Mouse (Mus musculus) embryonic facial prominence, embryonic 15.5 days (tissue): ENCODE measurements around the gene Cnnm4. TPM values are rescaled to one million over a fixed set of nuclear protein-coding genes. Genes with fewer than 3 reads are reported as not detected.

Experiments used
- ATAC-seq: fragments of 200-750 bp; cut with Nextera tagmentation; 2 replicates; pipeline ENCODE4 v1.8.0; 2017; ENCODE audit warnings: low read depth, moderate TSS enrichment; ENCODE audit not compliant: insufficient number of reproducible peaks, low FRiP score, low TSS enrichment
- H3K27ac ChIP-seq: fragments of 300-500 bp; sonication (generic); replicated peaks from 2 replicates; pipeline ENCODE4 v1.5.1; 2015; ENCODE audit warnings: mild to moderate bottlenecking, inconsistent platforms
- H3K27me3 ChIP-seq: fragments of 300-500 bp; sonication (generic); 2 replicates; pipeline ENCODE4 v1.6.1; 2015; ENCODE audit warnings: inconsistent platforms
- H3K36me3 ChIP-seq: fragments of 300-500 bp; sonication (generic); 2 replicates; pipeline ENCODE4 v1.6.1; 2015; ENCODE audit warnings: mild to moderate bottlenecking, inconsistent platforms
- H3K4me1 ChIP-seq: fragments of 300-500 bp; sonication (generic); 2 replicates; pipeline ENCODE4 v1.6.1; 2015; ENCODE audit warnings: inconsistent platforms
- H3K4me2 ChIP-seq: fragments of 300-500 bp; sonication (generic); replicated peaks from 2 replicates; pipeline ENCODE4 v1.6.1; 2015; ENCODE audit warnings: mild to moderate bottlenecking, inconsistent platforms
- H3K4me3 ChIP-seq: fragments of 300-500 bp; sonication (generic); replicated peaks from 2 replicates; pipeline ENCODE4 v1.5.1; 2015; ENCODE audit warnings: mild to moderate bottlenecking, inconsistent platforms
- H3K9ac ChIP-seq: fragments of 300-500 bp; sonication (generic); 2 replicates; pipeline ENCODE4 v1.6.1; 2015; ENCODE audit warnings: inconsistent platforms
- H3K9me3 ChIP-seq: fragments of 300-500 bp; sonication (generic); replicated peaks from 2 replicates; pipeline ENCODE4 v1.6.1; 2016; ENCODE audit warnings: inconsistent platforms
- WGBS: fragments of 180-500 bp; shearing (Covaris S2); methylation state at CpG from one replicate; pipeline ENCODE4 v1.1.7; 2015; 5-methylcytosine and 5-hydroxymethylcytosine counted together
- polyA plus RNA-seq: library from polyadenylated mRNA; unstranded; fragments of >200 nt; fragmentation: Nextera tagmentation; extraction: Ambion mirVana; gene quantifications from 2 replicates; pipeline ENCODE4 v1.2.1, GENCODE M21; 2015

The Cnnm4 gene
- polyA plus RNA-seq, 1 experiment from 2014 or later, result 15.8 TPM

DNA sequence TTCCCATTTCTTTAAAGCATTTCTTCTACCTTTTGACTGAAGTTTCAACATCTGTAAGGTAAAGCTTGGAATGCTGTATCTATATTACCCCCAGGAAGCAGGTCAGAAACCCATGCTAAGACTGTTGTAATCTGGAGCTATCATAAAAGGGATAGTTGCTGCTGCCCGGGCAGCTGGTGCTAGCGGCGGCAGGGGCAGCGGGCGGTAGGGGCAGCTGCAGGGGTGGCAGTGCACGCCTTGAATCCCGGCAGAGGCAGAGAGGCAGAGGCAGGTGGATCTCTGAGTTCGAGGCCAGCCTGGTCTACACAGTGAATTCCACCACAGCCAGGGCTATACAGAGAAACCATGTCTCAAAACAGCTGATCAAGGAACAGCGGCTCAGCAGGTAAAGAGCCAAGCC lies 71.5 kb downstream of the Cnnm4 start:
- Histone ChIP-seq H3K4me3 (no peak overlapping the region), H3K4me1 (peaks cover 20% of the 10 kb centered on the region), H3K4me2 (no peak overlapping the region), H3K27ac (no peak overlapping the region), H3K9ac (no peak overlapping the region), H3K9me3 (no peaks in the 10 kb centered on the region), H3K36me3 (peaks cover 37% of the 10 kb centered on the region), H3K27me3 (no peaks in the 10 kb centered on the region)
- WGBS, result 91% methylated on average over 9 of the region's 9 CpGs
- no peak for ATAC-seq

DNA sequence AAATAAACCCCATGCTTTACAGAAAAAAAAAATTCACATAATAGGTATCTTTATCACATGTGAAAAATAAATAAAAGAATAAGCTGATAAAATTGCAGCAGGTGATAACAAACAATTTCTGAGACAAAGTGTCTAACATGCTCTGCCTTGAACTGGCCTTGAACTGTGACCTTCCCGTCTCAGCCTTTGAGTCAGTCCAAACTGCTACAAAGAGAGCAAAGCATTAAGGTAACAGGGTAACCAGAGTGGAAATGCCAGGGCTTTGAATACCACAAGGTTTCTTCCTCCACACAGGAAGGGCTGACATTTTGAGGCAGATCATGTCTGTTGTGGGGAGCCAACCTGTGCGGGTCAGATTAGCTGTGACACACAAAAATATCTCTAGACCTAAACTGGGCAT lies 74.0 kb downstream of the Cnnm4 start:
- Histone ChIP-seq H3K27me3 (no peaks in the 10 kb centered on the region), H3K4me1 (peaks cover 44% of the 10 kb centered on the region), H3K27ac (no peak overlapping the region), H3K4me2 (no peak overlapping the region), H3K4me3 (no peak overlapping the region), H3K36me3 (peaks cover 40% of the 10 kb centered on the region), H3K9me3 (no peaks in the 10 kb centered on the region), H3K9ac (no peak overlapping the region)
- 66% methylated on average over 2 of the region's 2 CpGs for WGBS
- no peak for ATAC-seq

DNA sequence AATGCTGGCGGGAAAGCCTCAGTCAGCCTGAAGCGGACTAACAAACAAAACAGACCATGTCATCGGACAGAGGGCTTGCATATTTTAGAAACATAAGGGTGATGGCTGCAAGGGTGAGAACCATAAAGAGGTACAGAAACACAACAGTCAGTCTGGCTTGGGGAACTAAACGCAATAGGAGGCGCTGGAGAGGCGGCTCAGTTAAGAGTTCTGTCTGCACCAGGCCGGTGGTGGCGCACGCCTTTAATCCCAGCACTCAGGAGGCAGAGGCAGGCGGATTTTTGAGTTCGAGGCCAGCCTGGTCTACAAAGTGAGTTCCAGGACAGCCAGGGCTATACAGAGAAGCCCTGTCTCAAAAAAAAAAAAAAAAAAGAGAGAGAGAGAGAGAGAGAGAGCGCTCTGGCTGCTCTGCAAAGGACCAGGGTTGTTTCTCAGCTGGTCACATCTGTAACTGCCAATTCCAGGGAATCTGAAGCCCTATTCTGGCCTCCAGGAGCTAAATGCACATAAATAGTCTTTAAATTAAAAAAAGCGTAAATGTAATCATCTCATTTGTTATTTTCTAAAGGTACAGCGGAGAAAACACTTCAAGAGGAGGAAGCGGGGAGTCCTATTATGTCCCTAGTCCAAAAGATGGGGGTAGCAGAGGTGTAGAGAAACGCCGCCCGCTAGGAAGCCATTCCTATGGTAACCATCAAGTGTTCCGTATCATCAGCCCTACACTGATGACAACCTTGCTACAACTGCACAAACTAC lies 74.6 kb downstream of the Cnnm4 start:
- Histone ChIP-seq H3K4me3 (peak overlapping the region; percentile 76), H3K4me1 (peaks cover 50% of the 10 kb centered on the region), H3K36me3 (peaks cover 41% of the 10 kb centered on the region), H3K9ac (no peak overlapping the region), H3K27ac (no peak overlapping the region), H3K27me3 (no peaks in the 10 kb centered on the region), H3K9me3 (no peaks in the 10 kb centered on the region), H3K4me2 (peak overlapping the region; percentile 69)
- 65% methylated on average over 19 of the region's 19 CpGs for WGBS
- no peak for ATAC-seq

DNA sequence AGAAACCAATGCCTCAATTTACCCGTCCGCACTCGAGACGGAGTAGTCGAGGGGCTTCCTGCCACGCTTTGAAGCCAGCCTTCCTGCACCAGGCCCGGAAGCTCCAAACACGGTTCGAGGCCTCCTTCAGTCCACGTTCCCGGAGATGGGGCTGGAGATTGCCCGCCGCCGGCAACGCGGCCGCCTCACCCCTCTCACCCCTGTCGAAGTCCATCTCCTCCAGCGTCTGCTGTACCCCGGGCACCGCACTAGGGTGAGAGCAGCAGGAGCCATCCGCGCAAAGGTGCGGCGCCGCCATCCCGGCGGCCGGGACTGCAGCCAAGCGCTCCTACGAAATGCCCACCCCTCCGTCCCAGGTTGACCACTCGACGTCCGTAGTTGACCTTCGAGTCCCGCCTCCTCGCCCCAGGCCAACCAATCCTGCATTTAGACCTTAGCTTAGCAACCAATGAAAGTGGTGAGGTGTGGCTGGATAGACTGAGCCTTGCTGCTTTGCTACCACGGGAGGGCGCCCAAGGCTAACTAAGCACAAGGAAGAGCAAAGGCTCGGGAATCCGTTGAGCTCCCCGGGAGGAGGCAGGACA lies 75.6 kb downstream of the Cnnm4 start, which contains the start of gene Ankrd39:
Ankrd39 (minus strand) TSS at position 558 of the 584 bp plus-strand sequence.
- peak; percentile 95 for ATAC-seq
- H3K27me3 ChIP-seq, result no peaks in the 10 kb centered on the region
- H3K4me3 ChIP-seq, result peak within 1 kb of the TSS; percentile 76
- peaks cover 50% of the 10 kb centered on the region for H3K4me1 ChIP-seq
- under 1% methylated on average over 43 of the region's 43 CpGs for WGBS
- no peaks in the 10 kb centered on the region for H3K9me3 ChIP-seq
- H3K4me2 ChIP-seq, result peak within 1 kb of the TSS; percentile 69
- H3K27ac ChIP-seq, result peak within 1 kb of the TSS; percentile 81
- peak within 1 kb of the TSS; percentile 68 for H3K9ac ChIP-seq
- H3K36me3 ChIP-seq, result peaks cover 42% of the 10 kb centered on the region

DNA sequence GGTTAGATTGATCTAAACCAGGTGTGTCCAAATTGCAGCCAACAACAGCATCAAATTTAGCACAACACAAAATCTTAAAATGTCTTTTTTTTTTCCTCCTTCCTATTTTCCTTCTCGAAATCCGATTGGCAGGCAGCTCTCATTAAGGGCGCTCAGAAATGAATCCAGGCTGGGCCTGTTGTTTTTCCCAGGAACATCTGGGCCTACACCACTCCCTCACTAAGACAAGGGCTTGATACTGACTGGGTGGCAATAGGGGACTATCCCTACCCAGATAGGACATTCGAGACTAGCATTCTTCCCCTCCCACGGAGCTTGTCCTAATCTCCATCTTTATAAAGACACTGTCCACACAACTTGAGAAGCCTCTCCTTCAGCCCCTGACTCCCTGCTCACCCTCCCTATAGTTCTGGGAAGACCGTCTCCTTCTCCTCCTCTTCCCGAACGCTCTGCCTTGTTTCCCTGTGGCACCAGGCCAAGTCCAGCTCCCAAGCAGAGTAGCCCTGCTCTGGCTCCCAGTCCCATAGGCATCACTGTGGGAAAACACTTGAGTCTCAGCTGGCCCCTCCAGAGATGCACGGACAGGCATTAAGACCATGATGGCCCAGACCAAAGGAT lies 76.7 kb downstream of the Cnnm4 start:
- peak overlapping the region; percentile 81 for H3K27ac ChIP-seq
- 20% methylated on average over 9 of the region's 9 CpGs for WGBS
- no peak overlapping the region for H3K9ac ChIP-seq
- H3K4me3 ChIP-seq, result no peak overlapping the region
- H3K4me1 ChIP-seq, result peaks cover 50% of the 10 kb centered on the region
- no peaks in the 10 kb centered on the region for H3K27me3 ChIP-seq
- H3K9me3 ChIP-seq, result no peaks in the 10 kb centered on the region
- no peak for ATAC-seq
- H3K36me3 ChIP-seq, result peaks cover 45% of the 10 kb centered on the region
- no peak overlapping the region for H3K4me2 ChIP-seq

DNA sequence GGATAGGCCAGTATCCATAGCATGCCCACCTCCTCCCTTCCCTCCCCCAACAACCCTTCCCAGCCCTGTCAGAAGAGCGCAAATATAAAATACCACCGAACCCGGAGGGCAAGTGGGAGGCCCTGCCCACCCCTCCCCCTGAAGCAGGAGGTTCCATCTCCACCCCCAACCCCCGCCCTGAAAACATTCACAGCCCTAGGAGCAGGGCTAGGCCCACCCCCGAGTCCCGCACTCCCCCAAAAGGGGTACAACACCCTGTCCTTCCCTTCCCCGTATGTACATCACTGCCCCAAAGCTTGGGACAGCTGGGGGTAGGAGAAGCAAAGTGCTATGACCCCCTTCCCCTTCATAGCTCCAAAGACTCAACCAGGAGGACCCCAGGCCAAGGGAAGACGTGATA lies 77.4 kb downstream of the Cnnm4 start:
- Histone ChIP-seq H3K27ac (peak overlapping the region; percentile 81), H3K4me3 (no peak overlapping the region), H3K9me3 (no peaks in the 10 kb centered on the region), H3K9ac (no peak overlapping the region), H3K27me3 (no peaks in the 10 kb centered on the region), H3K36me3 (peaks cover 52% of the 10 kb centered on the region), H3K4me2 (peak overlapping the region; percentile 12; the same call in 1 of the 2 replicates), H3K4me1 (peaks cover 50% of the 10 kb centered on the region)
- 19% methylated on average over 8 of the region's 8 CpGs for WGBS
- no peak for ATAC-seq

DNA sequence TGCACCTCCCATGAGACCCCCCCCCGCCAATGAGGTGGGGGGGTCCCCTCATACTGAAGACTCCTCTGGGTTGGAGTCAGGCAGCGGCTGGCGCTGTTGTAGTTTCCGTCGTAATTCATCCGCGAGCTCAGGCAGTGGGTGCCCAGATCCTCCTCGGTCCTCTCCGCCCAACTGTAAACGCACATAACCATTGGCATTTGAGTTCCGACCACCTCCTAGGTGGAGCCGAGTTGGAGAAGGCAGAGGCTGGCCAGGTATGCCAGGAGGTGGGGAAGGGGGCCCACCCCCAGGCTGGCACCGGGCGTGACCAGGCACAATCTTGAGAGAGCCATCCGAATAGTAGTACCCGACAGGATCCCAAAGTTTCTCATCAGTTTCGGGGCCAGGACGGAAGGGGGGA lies 78.1 kb downstream of the Cnnm4 start:
- Histone ChIP-seq H3K27ac (peak overlapping the region; percentile 81; the same call in 1 of the 2 replicates), H3K9me3 (no peaks in the 10 kb centered on the region), H3K4me1 (peaks cover 57% of the 10 kb centered on the region), H3K27me3 (no peaks in the 10 kb centered on the region), H3K4me3 (no peak overlapping the region), H3K9ac (0 out of 2 replicates have a peak overlapping the region, but pooled peaks have one; percentile 6), H3K36me3 (peaks cover 60% of the 10 kb centered on the region), H3K4me2 (peak overlapping the region; percentile 12; the same call in 1 of the 2 replicates)
- ATAC-seq, result no peak
- WGBS, result 70% methylated on average over 18 of the region's 18 CpGs

DNA sequence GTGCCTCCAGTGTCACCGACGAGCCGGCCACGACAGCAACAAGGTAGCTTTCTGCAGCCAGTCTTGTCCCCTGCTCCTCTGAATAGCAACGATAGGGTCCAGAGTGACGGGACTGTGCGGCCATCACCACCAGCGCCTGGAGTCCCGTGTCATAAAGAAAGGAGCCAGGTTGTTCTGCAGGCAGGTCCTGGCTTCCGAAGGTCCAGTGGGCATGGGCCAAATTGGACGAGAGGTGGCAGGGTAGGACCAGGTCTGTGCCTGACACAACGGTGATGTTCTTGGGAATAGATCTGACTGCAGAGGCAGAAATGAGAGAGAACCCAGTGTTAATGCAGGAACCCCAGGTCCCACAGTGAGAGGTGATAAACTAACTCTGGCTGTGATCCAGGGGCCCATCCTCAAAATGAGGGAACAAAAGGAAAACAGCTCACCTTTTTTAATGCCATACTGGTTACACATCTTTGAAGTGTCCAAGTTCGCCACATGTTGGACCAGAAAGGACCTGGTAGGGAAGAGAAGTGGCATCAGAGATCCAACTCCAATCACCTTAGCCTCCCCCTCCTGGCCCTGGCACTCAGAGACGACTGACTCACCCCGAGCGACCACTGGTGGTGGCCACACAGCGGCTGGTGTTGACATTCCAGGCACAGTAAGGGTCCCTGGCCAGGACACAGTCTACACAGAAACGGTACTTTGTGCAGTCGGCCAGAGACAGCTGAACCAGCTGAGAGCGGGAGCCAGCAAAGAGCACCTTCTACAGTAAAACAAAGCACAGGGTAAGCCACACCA lies 78.8 kb downstream of the Cnnm4 start:
- H3K9me3 ChIP-seq, result no peaks in the 10 kb centered on the region
- H3K4me2 ChIP-seq, result no peak overlapping the region
- H3K27me3 ChIP-seq, result no peaks in the 10 kb centered on the region
- H3K9ac ChIP-seq, result no peak overlapping the region
- no peak overlapping the region for H3K4me3 ChIP-seq
- H3K36me3 ChIP-seq, result peaks cover 66% of the 10 kb centered on the region
- 0 out of 2 replicates have a peak overlapping the region, but pooled peaks have one; percentile 81 for H3K27ac ChIP-seq
- 81% methylated on average over 20 of the region's 20 CpGs for WGBS
- no peak for ATAC-seq
- peaks cover 65% of the 10 kb centered on the region for H3K4me1 ChIP-seq

DNA sequence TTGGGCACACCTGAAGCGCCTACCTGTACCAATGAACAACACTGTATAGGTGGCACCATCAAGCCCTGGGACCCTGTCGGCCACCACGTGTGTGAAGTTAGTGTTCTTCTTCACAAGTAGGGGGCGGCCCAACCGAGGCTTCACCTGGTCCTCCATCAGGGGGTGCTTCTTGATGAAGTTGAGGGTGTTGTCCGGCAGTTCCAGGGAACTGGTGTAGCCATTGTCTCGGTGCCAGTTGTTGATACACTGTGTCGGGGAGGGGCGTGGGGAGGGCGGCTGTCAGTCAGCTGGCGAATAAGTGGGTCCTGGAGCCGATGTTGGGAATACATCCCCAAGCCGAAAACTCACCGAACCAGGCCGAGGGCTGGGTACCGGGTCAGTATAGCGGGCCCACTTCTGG lies 80.5 kb downstream of the Cnnm4 start:
- Histone ChIP-seq H3K9ac (no peak overlapping the region), H3K9me3 (no peaks in the 10 kb centered on the region), H3K27me3 (no peaks in the 10 kb centered on the region), H3K4me1 (peaks cover 65% of the 10 kb centered on the region), H3K4me2 (no peak overlapping the region), H3K36me3 (peaks cover 66% of the 10 kb centered on the region), H3K27ac (no peak overlapping the region), H3K4me3 (no peak overlapping the region)
- no peak for ATAC-seq
- WGBS, result 85% methylated on average over 17 of the region's 17 CpGs

DNA sequence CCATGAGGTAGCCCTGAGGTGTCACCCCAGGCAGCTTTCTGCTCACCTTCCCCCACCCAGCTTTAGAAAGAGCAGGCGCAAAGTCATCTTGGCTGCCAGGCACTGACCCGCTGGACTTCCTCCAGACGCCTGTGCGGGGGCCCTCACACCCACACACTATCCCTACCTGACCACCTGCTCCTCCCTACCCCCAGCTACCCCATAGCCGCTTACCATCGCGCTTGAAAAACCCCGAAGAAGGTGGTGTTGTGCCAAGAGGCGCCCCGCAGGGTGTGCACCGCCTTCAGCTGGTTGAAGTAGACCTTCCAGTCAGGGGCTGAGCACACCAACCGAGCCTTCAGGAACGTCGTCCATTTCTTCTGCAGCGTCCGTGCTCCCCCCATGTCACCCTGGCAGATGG lies 81.1 kb downstream of the Cnnm4 start:
- ATAC-seq, result no peak
- 87% methylated on average over 16 of the region's 16 CpGs for WGBS
- H3K9ac ChIP-seq, result no peak overlapping the region
- H3K27me3 ChIP-seq, result no peaks in the 10 kb centered on the region
- H3K27ac ChIP-seq, result no peak overlapping the region
- H3K9me3 ChIP-seq, result no peaks in the 10 kb centered on the region
- no peak overlapping the region for H3K4me3 ChIP-seq
- H3K4me2 ChIP-seq, result no peak overlapping the region
- peaks cover 62% of the 10 kb centered on the region for H3K4me1 ChIP-seq
- peaks cover 66% of the 10 kb centered on the region for H3K36me3 ChIP-seq
